Mouse (Mus musculus) testis, adult 2 months (tissue): Measurements from ENCODE around the gene Atp9a. TPM values are rescaled to one million over a fixed set of nuclear protein-coding genes. Genes with fewer than 3 reads are reported as not detected.

Experiments used
- H3K27ac ChIP-seq: fragments of 200-500 bp; 2 replicates; pipeline ENCODE4 v1.5.1; 2012; ENCODE audit warnings: low read depth, low read length; ENCODE audit not compliant: control insufficient read depth, insufficient read depth
- H3K27me3 ChIP-seq: fragments of 200-500 bp; 2 replicates; pipeline ENCODE4 v1.6.1; 2012; ENCODE audit warnings: mild to moderate bottlenecking, low read length, moderate library complexity; ENCODE audit not compliant: control insufficient read depth, insufficient read depth
- H3K36me3 ChIP-seq: fragments of 200-500 bp; 2 replicates; pipeline ENCODE4 v1.6.1; 2012; ENCODE audit warnings: mild to moderate bottlenecking, low read length; ENCODE audit not compliant: control insufficient read depth, insufficient read depth
- H3K4me1 ChIP-seq: fragments of 200-500 bp; 2 replicates; pipeline ENCODE4 v1.6.1; 2012; ENCODE audit warnings: low read length; ENCODE audit not compliant: control insufficient read depth, insufficient read depth
- H3K4me3 ChIP-seq: fragments of 200-500 bp; 2 replicates; pipeline ENCODE4 v1.5.1; 2012; ENCODE audit warnings: low read depth, mild to moderate bottlenecking, low read length, moderate library complexity, mixed read lengths; ENCODE audit not compliant: control insufficient read depth
- CTCF ChIP-seq: fragments of 200-500 bp; IDR thresholded peaks from 2 replicates; pipeline ENCODE4 v1.5.1; 2012; ENCODE audit warnings: low read depth, mild to moderate bottlenecking, inconsistent platforms, low read length, moderate library complexity; ENCODE audit not compliant: control insufficient read depth, insufficient read depth, insufficient replicate concordance
- POLR2A ChIP-seq: fragments of 200-500 bp; IDR thresholded peaks from 2 replicates; pipeline ENCODE4 v1.6.1; 2012; ENCODE audit warnings: low read depth, mild to moderate bottlenecking, inconsistent platforms, low read length, moderate library complexity; ENCODE audit not compliant: control insufficient read depth
- polyA plus RNA-seq: library from polyadenylated mRNA; depleted of rRNA; stranded (reverse); fragments of >200 nt; gene quantifications from 2 replicates; pipeline ENCODE4 v1.2.3, GENCODE M21; 2012

Atp9a gene
- polyA plus RNA-seq, 1 experiment, result 63.7 TPM

DNA sequence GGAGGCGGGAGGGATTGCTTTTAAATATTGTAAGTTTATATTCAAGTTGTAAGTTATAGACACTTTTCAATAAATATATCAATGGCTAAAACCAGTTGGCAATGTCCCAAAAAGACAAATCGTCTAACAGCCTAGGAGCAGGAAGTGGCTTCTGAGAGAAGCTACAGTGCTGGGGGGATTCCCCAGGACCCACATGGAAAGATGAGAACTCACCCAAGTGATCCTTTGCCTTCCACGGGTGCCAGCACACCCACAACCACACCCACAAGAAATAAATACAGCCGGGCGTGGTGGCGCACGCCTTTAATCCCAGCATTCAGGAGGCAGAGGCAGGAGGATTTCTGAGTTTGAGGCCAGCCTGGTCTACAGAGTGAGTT lies 47.2 kb downstream of the Atp9a start:
- no peaks in the 10 kb centered on the region for H3K36me3 ChIP-seq
- no peak overlapping the region for H3K4me3 ChIP-seq
- no peaks in the 10 kb centered on the region for H3K4me1 ChIP-seq
- no peaks in the 10 kb centered on the region for H3K27me3 ChIP-seq
- no peak for TF ChIP-seq POLR2A
- TF ChIP-seq CTCF, result no peak
- no peak overlapping the region for H3K27ac ChIP-seq

DNA sequence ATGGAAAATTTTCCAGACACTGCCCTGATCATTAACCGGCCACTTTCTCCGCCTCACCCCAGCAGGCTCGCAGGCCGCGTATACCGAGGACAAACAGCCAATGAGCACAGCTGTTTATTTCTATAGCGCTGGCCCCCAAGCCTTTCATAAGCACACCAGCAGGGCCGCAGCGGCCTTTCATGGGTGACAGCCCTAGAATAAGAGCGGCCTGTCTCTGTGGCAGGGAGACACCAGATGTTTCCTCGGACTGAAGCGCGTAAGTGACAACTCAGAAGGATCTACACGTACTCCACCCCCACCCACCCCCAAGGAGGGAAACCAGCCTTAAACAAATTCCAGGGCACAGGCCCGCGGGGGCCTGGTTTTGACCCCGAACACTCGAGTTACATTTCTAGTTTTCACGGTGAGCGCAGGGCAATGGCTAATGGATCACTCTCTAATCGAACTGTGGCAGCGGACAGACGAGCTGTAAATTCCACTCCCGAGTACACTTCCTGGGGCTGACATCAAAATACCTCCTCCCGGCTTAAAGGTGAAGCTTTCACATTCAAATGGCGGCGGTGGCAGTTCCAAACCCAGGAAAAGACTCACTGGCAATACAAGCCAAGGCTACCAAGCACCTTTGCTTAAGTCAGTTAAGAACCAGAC lies 47.7 kb downstream of the Atp9a start:
- no peaks in the 10 kb centered on the region for H3K4me1 ChIP-seq
- no peak overlapping the region for H3K27ac ChIP-seq
- no peak overlapping the region for H3K4me3 ChIP-seq
- no peaks in the 10 kb centered on the region for H3K27me3 ChIP-seq
- no peaks in the 10 kb centered on the region for H3K36me3 ChIP-seq
- TF ChIP-seq CTCF (no peak), POLR2A (no peak)

DNA sequence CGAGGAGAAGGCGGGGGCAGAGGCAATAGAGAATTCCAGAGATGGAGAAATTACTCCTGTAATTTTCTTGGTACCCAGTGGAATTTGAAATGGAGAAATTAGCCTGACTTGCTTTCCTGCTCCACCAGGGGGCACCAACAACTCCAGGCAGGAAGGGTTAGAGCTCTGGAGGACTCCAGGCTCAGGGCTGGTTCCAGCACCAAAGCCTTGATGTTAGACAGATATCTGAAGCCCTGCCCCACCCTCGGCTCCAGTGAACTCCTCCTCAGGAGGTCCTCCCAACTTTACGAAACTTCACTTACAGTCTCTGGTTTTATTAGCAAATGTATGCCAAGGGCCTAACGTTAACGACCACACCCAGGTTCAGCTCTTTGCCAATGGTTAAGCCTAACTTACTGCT lies 50.4 kb downstream of the Atp9a start:
- Histone ChIP-seq H3K27ac (no peak overlapping the region), H3K27me3 (no peaks in the 10 kb centered on the region), H3K36me3 (no peaks in the 10 kb centered on the region), H3K4me1 (no peaks in the 10 kb centered on the region), H3K4me3 (no peak overlapping the region)
- TF ChIP-seq POLR2A, result no peak
- TF ChIP-seq CTCF, result peak; percentile 57; the same call in 1 of the 2 replicates

DNA sequence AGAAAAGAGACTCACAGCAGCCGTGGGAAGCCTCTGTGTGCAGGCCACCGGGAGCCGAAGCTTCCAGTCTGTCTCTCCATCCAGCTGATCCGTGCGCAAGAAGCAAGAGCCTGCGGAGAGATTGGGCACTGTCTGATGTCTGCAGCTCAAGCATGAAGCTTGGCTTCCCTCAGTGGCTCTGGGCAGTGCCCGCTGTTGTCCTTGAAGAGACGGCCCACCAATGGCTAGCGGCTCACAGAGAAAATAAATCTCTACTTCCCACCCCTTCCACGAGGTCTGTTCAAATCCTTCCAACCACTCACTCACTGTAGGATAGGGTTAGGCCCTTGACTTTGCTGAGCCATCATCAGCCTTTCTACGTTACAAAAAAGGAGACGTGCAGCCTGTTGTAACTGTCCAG lies 54.9 kb downstream of the Atp9a start:
- no peak overlapping the region for H3K27ac ChIP-seq
- H3K4me1 ChIP-seq, result no peaks in the 10 kb centered on the region
- H3K36me3 ChIP-seq, result no peaks in the 10 kb centered on the region
- no peaks in the 10 kb centered on the region for H3K27me3 ChIP-seq
- H3K4me3 ChIP-seq, result no peak overlapping the region
- TF ChIP-seq POLR2A (no peak), CTCF (no peak)

DNA sequence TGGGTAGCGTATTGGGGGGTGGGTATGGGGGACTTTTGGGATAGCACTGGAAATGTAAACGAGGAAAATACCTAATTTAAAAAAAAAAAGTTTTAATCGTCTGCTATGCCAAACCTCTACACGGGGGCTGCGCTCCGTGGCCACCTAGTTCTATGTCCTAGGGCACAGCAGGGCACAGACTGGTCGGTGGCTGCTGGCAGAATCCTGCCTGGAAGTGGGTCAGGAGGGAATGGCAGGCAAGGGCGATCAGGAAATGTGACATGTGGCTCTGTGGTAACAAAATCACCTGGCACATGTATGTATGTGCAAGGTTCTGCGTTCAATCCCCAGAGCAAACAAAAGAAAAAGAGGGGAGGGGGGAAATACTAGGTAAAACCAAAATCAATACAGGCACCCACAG lies 56.3 kb downstream of the Atp9a start:
- Histone ChIP-seq H3K27ac (no peak overlapping the region), H3K4me1 (no peaks in the 10 kb centered on the region), H3K27me3 (no peaks in the 10 kb centered on the region), H3K36me3 (no peaks in the 10 kb centered on the region), H3K4me3 (no peak overlapping the region)
- TF ChIP-seq CTCF (no peak), POLR2A (no peak)

DNA sequence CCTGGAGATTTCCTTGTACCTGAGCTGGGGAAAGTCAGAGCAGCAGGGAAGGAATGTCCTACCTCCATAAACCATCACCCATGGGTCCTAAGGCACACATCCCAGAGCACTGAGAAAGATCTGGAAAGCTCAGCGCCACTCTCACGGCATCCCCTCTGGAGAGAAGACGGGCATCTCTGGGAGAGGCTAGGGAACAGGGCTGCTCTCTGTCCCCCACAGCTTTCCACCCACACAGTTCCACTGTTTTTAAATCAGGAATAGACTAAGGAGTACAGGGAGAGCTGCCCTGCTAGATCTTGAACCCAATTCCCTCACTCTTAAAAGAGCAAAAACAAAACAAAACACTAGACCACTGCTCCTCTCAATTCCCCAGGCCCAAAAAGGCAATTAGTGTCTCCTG lies 57.5 kb downstream of the Atp9a start:
- TF ChIP-seq POLR2A, result no peak
- TF ChIP-seq CTCF, result no peak
- no peak overlapping the region for H3K27ac ChIP-seq
- no peak overlapping the region for H3K4me3 ChIP-seq
- H3K4me1 ChIP-seq, result no peaks in the 10 kb centered on the region
- H3K27me3 ChIP-seq, result no peaks in the 10 kb centered on the region
- H3K36me3 ChIP-seq, result no peaks in the 10 kb centered on the region

DNA sequence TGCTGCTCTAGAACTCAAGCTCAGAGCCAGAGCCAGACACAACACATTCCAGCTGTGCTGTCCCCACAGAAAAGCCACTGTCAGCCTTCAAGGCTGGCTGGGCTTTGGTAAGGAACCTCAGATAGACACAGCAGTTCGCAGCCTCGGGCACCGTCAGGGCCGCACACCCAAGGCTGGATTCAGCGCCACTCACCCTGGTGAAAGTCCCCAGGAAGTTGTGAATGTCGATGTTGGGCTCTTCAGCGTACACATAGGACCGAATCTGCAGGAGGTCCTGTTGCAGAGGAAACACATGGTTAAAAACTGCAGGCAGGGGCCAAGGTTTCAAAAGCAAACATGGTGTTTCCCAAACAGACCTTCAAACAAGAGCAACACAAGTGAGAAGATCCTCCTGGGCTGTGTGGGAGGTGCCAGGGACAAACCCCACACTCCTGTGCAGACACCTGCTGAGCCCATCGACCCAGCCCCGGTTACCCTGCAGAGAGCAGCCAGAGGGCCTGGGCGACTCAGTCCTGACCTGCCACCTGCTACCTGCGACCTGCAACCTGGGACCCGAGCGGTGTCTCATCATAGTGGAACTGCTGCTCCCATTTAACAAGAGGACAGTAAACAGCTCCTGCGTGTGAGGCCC lies 58.6 kb downstream of the Atp9a start:
- Histone ChIP-seq H3K27me3 (no peaks in the 10 kb centered on the region), H3K36me3 (no peaks in the 10 kb centered on the region), H3K4me1 (no peaks in the 10 kb centered on the region), H3K4me3 (no peak overlapping the region), H3K27ac (no peak overlapping the region)
- TF ChIP-seq CTCF (no peak), POLR2A (no peak)

DNA sequence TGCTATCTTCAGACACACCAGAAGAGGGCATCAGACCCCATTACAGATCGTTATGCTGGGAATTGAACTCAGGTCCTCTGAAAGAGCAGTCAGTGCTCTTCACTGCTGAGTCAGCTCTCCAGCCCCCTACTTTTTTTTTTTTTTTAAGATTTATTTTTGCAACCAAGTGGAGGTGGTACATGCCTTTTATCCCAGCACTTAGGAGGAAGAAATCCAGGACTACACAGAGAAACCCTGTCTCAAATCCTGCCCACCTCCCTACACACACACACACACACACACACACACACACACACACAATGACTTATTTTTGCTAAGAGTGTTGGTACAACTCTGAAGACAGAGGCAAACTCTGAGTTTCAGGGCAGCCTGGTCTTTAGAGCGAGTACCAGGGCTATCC lies 59.5 kb downstream of the Atp9a start:
- Histone ChIP-seq H3K4me3 (no peak overlapping the region), H3K27me3 (no peaks in the 10 kb centered on the region), H3K27ac (no peak overlapping the region), H3K36me3 (no peaks in the 10 kb centered on the region), H3K4me1 (no peaks in the 10 kb centered on the region)
- TF ChIP-seq CTCF, result no peak
- TF ChIP-seq POLR2A, result no peak

DNA sequence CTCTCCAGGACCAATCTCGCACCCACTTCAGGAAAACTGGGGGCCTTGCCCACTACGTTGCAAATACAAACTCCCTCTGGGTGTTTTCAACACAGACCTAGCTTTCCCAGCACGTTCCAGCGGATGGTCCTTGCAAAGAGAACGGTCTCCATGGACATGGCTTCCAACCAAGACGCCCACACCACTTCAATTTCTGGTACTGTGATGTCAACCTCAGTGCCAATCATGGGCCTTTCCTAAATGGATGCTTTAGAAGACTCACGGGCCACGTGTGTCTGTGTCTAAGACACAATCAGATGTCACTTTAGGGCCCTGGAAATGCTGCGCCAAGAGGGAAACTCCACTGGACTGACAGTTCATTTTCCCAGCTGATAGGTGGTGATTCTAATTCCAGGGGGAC lies 60.7 kb downstream of the Atp9a start:
- no peak for TF ChIP-seq CTCF
- no peak for TF ChIP-seq POLR2A
- Histone ChIP-seq H3K27me3 (no peaks in the 10 kb centered on the region), H3K4me3 (no peak overlapping the region), H3K4me1 (no peaks in the 10 kb centered on the region), H3K27ac (no peak overlapping the region), H3K36me3 (no peaks in the 10 kb centered on the region)
